Mouse (Mus musculus) telencephalon, adult 2 months (tissue): Measurements from ENCODE around the gene Spout1.

Experiments
- DNase-seq: peaks from one replicate; pipeline ENCODE4 v3.0.0-alpha.2; 2011; ENCODE audit warnings: low read depth, low spot score

Spout1 gene

DNA sequence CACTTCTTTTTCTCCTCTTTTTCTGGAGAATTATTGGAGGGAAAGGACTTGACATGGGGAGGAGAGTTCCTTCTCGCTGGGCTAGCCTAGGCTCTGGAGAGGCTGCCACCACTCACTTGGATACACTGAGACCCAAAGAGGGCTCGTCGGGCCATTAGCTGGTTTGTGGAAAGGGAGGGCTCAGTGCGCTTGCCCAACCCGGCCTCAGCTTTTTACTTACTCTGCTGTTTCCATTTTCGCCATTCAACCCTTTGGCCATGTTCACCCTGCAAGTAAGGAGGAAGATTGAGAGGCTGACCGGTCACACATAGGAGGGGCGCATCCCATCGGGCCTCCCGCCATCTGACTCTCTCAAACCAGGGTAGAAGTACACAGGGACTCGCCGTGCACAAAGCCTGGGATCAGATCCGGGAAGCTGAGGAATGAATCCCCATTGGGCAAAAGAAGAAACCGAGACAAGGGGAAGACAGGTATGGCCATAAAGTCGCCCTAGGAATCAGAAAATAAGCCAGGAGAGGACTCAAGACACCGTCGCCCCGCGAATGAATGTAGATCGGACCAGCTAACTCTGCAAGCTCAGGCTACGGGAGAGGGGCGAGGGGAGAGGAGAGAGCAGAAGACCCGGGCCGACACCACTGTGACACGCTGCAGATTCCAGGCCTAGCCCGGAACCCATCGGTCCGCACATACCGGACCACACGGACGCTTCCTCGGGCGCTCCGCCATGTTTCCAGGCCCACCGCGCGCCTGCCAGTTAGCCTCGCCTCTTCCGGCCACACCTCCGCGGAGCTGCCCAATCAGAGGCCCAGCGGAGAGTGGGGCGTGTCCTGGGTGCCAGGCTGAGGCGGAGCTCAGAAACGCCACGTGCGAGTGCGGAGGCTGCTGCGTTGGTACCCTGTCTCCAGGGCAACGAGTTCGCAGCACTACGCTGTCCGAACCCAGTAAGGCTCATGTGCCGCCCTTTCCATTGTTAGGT lies at the start of gene Spout1:
TSS of gene Spout1 (minus strand) at position 760 of the 976 bp plus-strand sequence.
- DNase-seq = peak; percentile 95

DNA sequence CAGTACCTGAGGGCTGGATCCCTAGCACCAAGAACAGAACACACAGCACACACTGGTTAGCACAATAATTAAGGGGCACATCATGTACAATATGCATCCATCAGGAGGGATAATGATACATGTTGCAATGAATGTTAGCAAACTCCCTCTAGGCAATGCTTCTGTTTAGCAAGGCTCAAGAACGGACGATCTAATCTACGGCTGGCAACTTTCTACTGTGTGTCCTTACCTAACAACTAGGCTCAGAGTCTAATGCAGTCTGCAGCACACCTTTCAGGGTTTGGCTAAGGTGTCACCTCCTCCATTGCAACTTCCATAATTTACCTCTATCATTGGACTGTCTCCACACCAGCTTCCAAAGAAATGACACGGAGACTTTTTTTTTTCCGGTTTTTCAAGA lies 38.0 kb upstream of the Spout1 start:
- no peak for DNase-seq

DNA sequence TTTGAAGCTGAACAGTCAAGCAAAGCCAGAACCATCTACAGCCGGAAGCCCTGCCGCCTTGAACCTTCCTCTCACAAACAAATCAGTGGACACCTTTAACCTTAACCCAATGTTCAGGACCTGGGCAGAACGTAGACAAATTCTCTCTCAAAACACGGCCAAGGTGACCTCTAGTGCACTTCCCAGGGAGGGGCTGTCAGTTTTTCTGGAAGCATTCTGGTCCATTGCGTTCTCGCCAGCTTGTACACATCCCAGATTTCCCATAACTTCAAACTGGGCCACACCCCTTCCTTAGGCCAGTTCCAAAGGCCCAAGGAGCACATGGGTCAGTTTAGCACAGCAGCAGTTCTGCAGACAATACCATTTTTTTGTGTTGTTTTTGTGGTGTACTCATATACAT lies 37.2 kb upstream of the Spout1 start:
- no peak for DNase-seq

DNA sequence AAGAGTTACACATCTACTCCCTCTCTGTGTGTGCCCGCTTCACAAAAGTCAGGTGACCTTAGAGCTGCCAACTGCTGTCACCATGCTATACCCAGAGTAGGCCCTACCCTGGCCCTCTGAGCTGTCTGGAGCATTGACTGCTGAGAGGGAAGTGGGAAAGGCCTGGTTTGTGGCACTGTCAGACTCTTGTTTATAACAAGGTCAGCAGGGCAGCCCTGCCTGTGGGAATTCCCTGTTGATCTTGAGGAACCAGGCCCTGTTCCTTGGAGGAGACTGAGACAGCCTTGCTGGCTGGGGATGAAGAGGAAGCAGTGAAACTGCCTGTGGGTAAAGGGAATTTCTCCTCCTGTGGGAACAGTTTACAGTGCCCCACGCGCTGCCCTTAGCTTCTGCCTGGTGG lies 36.5 kb upstream of the Spout1 start:
- no peak for DNase-seq

DNA sequence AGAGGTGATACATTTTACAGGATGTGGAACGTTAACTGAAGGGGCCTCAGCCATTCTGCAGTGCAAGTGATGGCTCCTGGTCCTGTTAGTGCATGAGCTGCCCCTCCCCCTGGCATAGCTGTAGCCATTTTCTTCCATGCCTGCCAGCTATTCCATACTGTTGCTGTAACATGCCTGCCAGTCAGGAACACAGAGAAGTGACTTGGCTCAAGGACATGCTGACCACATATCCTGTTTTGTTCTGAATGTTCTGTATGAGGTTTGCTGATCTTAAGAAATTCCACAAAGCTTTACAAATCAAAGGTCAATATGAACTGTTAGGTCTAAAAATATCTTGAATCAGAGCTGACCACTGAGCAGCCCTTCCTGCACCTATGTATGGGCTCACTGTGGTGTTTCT lies 34.7 kb upstream of the Spout1 start:
- DNase-seq = no peak

DNA sequence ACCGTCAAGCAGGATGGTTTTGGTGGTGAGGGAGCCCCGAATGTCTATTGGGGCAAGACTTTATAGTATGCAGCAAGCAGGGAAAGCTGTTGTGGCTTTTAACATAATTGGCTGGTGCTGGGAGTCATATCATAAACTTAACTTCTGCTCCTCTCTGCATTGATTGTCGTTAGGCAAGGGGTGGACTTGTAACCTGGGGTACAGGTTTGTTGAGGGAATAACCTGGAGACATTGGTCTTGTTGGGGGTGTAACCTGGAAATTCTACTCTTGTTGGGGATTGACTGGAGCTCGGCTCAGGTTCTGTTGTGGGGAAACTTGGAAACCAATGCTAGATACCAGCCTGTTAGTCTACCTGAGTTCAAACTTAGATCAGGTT lies 33.9 kb upstream of the Spout1 start:
- DNase-seq = no peak

DNA sequence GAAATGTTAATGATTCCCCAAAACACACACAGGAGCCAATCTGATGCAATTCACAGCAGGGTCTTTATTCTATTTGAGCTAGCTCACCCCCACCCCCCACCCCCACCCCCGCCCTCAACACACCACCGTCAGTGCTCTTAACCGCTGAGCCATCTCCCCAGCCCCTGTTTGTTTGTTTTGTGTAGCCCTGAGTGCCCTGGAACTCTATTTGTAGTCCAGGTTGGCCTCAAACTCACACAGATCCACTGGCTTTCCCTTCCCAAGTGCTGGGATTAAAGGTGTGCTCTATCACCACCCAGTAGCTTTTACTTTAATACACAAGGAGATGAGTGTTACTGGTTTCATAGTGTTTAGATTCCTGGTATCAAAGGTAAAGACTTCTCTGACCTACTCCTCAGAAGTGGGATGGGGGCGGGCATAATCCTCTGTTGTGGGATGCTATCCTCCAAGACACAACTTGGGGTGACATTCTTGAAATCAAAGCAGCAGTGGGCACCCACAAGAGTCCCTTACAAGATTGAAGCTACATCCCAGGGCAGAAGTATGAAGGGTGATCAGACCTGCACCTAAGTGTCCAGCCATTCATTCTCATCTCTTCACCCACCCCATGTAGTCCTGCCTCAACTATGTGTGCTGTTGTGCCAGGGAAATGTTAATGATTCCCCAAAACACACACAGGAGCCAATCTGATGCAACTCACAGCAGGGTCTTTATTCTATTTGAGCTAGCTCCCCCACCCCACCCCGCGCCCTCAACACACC lies 33.3 kb upstream of the Spout1 start:
- DNase-seq = no peak

DNA sequence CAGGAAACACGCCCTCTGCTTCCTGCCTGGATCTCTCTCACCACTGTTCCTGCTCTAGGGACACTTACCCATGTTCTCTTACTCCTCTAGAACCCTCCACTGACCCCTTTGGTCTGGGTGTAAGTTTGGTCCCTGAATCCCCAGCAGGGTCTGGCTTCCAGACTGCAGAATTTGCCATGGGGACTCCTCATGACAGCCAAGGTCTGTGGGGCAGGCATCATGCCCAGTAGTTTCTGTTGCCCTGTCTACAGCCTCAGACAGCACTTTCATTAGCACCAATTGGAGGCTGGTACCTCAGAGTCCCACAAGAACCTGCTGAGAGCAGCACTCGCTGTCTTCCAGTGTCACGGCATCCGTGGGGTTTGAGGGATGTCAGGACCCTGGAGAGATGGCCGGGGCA lies 29.6 kb upstream of the Spout1 start:
- DNase-seq = no peak

DNA sequence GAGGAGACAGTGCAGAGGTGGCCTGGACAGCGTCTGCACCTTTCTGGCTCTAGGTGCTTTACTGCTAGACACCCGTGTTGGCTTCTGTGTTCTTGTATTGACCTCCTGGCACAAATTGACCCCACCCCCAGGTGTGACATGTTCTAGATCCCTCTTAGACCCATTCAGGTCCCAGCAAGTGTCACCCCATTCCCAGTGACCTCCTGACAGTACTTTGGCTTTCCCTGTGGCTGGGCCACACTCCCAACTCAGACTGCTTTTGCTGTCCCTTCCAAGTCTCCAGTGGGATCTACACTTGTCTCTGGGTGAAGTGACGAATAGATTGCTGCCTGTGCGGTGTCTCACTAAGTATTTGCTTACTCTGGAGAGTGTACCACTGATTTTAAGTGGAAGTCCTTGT lies 29.1 kb upstream of the Spout1 start:
- no peak for DNase-seq

DNA sequence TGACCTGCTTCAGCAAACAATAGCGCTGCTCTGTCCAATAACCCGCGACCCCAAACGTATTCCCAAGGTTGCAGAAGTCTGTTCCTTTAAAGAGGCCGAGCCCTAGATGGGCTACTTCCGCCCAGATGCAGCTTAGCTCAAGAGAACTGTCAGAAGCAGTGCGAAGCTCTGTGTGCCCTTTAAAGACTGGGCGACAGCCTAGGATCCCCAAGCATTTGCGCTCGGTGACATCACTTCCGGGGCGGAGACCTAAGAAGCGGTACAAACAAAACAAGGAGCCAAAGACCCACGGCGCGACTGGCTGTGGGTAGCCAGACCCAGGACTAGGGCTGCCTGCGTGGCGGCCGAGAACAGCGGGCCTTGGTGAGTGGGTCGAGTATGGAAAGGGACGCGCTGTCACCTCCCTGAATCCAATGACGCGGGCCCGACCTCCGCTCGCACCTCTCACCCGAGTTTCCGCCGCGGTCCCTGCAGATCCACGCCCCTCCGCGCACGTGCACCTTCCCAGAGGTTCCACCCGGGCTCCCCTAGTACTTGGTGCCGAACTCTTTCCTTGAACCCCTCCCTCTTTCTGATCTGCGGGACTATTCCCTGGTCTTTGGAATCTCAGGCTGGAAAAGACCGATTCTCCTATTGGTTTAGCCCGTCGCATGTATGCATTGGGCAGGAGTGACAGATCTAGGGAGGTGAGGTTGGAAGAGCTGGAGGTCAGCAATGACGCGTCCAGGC lies 27.5 kb upstream of the Spout1 start, which contains the start of gene Kyat1:
TSS of gene Kyat1 (minus strand) at position 219 of the 729 bp plus-strand sequence.
- DNase-seq = peak; percentile 98

DNA sequence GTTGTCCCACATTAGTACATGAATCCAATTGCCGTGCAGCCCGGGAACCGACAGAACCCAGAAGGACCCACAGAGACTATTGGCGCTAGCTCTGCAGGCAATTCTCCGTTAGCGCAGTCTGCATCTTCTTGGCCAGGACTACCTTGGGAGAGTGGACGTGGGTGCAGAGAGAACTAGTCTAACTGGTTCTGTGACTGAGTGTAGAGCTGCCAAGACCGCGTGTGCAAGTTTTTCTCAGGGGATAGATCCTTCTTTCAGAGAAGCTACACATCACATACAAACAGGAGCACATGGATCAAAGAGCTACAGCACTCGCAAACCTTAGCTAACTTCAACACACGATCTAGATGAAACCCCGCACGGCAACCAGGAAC lies 27.0 kb upstream of the Spout1 start:
- no peak for DNase-seq

DNA sequence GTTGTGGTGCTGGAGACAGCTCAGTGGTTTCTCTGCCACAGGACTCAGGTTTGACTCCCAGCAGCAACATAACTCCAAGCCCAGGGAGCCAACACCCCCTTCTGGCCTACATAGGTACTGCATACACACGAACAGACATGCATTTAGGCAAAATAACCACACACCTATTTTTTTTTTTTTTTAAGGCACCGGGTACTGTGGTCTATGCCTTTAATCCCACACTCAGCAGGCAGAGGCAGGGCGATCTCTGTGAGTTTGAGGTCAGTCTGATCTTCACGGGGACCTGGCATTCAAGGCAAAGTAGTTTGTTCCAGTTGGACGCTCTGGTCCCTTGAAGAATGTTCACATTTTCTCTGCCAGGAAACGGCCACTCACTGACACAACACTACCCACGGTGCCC lies 25.2 kb upstream of the Spout1 start:
- no peak for DNase-seq

DNA sequence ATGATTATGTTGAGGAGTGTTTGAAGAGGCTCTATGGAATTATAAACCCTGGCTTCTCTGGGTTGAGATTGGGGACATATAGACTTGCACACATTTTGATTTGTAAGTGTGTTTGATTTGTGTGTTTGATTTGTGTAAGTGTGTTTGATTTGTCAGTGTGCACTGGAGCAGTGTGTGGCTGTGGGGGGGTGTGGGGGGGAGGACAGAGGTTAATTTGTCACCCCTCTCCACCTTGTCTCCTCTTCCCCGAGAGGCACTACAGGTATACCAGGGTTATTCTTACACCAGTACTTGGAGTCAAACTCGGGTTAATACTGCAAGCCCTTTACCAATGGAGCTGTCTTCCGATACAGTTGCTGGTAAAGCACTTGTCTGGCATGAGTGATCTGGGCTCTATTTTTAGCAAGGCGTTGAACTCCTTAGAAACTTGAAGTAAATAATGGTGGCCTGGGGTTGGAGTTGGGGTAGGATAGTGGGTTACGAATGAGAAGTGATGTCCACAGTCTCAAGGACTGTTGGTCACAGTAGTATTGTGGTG lies 22.2 kb upstream of the Spout1 start:
- DNase-seq = no peak

DNA sequence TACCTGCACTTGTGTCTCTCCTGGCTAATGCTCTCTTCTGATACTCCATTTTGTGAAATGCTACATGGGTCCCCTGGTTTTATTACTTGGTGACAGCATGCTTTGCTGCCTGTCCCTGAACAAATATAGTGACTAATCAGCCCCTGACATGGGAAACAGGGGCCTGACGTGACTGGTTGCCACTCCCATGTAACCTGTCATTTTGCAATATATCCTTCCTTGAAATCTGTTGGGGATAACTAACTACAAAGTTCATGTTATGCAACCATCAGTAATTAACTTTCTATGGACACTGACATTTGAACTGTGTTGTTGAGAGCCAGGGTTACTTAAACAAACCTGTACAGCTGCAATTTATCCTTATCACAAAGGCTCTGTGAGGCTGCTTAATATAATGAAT lies 21.7 kb upstream of the Spout1 start:
- no peak for DNase-seq

DNA sequence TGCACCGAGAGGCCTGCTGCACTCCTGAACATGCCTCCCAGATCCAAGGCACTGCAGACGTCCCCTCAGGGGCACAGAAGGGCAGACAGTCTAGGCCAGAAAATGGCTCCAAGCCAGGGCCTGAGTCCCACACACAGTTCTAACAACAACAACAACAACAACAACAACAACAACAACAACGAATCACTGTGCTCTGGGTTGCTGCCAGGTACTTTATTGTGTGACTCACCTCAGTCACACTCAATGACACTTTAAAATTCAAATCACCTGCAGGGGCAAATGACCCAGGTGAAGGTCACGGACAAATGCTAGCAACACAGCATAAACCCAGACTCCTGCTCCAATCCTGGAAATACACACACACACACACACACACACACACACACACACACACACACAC lies 19.8 kb upstream of the Spout1 start:
- DNase-seq = no peak

DNA sequence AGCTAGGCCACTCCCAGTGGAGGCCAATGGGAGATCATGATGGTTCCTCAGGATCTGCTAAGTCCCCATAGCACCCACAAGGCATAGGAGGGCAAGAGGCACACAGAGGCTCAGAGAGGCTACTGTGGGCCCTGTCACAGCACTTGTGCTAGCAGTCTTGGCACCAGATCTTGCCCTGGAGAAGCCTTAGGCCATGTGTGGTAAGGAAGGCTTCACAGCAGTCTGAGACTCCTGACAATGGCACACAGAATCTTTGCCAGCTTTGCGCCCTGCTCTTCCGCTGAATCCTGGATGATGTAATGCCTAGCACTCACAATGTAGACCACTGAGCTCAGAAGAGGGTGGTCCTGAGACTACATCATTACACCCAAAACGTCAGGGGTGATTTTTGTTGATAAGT lies 16.4 kb upstream of the Spout1 start:
- DNase-seq = no peak

DNA sequence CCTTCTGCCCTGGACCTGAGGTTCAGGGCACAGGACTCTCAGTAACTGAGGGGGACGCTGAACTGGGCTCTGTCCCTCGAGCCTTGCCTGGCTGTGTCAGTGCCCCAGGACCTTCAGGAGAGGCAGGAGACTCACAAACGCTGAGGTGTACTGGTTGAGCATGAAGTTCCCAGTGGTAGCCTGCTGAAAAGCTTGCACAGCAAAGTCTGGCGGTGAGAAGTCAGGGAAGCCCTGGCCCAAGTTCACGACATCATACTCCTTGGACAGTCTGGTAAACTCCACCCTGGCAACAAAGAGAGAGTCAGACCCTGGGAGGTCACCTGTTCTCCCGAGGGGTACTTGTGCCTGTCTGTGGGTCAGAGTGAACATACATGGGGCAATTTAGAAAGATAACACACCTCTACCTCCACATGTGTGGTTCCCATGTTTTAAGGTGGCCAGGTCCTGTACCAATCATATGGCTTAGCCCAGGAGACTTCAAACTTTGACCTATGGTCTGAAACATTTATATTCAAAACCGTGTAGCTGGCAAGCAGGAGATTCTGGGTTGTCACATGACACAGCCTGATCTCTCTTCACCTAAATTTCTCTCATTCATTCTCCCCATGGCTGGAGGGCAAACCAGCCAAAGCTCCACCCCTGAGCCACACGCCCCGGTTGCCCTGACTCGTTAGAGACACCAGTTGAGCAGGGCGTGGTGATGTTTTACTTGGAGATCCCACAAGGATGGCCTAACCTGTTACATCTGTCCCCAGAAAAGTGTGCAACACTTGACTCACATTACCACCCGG lies 13.7 kb upstream of the Spout1 start:
- no peak for DNase-seq

DNA sequence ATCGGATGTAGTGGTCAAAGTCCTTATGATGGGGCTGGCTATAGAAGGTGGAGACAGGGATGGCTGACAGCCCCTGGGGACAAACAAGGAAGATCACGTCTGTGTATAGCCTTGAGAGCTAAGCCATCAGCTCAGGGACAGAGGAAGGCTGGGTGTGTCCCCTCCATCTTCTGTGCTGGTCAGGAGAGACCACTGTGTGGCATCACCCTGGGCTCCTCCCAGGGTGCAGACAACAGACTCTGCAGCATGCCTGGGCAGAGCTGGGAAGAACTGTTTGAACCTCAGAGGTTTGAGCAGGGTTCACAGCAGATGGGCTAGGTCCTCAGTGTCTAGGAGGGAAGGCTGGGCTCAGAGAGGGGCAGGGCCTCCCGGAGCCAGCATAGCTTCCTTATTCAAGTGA lies 7.4 kb upstream of the Spout1 start:
- DNase-seq = no peak

DNA sequence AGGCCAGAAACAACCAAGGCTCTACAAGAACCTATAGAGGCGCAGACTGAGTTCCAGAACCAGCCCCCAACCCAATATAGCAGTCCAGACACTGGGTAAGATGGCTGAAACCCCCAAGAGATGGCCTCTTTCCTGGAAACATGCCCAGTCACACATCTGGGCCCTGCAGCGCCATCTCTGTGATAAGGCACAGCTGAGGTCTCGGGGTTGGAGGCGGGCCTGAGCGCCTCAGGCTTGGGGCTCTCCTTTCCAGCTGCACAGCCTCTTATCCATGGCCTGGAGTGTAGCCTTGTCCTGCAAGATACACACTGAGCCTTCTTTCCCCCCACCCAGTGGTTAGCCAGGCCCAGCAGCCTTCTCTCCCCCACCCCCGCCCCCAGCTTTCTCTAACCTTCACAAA lies 7.0 kb upstream of the Spout1 start:
- DNase-seq = no peak

DNA sequence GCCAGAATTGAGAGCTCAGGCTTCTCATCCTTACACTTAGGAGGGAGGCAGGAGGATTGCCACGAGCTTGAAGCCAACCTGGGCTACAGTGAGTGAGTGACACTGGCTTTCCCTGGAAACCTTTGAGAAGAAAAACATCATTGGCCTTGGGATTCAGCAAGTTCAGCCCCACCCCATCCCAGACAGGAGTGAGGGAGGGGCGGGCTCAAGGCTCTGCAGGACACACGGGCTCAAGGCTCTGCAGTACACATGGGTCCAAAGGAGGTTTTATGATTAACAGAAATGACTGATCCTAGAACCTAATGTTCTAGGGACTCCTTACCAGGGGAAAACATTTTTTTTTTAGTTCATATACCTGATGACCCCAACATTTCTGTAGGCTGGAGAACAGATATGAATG lies 5.5 kb upstream of the Spout1 start:
- DNase-seq = no peak

DNA sequence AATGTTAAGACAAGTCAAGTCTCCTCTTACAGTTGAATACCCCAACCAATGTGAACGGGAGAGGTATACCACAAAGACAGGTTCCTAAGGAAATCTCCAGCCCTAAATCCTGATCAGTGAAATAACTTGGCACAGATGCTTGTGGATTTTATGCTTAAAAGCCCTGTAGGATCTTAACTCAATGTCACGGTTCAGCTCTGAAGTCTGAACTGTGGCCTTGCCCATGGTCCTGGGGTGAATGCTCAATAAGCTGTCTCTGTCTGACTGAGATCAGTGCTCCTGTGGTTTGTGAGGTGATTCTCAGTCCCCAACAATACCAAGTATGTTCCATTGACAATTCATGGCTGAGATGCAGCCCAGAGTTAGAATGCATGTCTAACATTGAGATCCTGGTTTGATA lies 4.2 kb upstream of the Spout1 start:
- DNase-seq = no peak
